Mouse (Mus musculus): Measurements from ENCODE around the gene Ubr3.

DNA sequence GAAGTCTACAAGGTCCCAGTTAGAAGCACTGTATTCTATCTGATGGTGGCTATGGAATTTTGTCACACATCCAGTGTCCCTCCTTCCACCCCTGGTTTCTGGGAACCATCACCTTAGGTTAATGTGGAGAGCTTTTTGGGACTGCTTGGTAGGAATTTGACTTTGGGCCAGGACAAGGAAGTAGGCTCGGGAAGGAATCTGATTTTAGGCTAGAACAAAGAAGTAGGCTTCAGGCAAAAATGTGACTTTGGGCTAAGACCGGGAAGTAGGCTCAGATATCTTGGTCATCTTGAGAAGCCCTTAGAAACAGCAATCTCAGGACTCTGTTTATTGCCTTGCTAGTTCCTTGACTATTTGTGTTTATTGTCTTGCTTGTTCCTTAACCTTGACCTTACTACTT, 8.1 kb upstream of the Ubr3 start:
- no peak for TF ChIP-seq MAFK (IDR thresholded peaks at IDR 0.05; ENCODE audit: insufficient replicate concordance, low read length)
- TF ChIP-seq CHD2 (IDR thresholded peaks at IDR 0.05; ENCODE audit: low read length): no peak
- no peak for TF ChIP-seq JUND (conservative IDR thresholded peaks at IDR 0.05; ENCODE audit: low read depth, low read length)
- TF ChIP-seq CTCF (conservative IDR thresholded peaks at IDR 0.05 in 1 of 2, IDR thresholded peaks at IDR 0.05 in 1 of 2; ENCODE audit: low read depth in 2 of 2, low read length in 2 of 2): no peak
- no peak for TF ChIP-seq GABPA (IDR thresholded peaks at IDR 0.05; ENCODE audit: insufficient replicate concordance, low read depth, low read length)
- TF ChIP-seq HCFC1 (IDR thresholded peaks at IDR 0.05; ENCODE audit: low read depth, low read length): no peak
